ENCODE assay signal across 8 mouse cellular contexts in the genomic region with DNA sequence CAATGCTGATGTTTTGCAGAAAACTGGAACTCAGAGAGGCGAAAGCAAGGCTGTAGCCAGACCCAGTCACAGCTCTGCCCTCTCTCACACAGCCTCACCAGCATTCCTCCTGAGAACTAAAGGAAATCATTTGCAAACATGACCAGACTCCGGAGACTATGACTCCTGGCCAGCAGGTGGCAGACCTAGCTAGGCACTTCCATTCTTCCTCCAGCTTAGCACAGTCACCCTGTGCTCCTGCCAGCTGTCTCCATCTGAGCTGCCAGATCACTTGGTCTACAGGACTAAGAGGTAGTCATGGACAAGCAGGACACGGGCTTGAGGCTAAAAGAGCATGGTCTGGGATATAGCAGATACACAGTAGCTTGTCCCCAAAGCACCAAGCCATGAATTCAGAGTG. TPM values are rescaled to one million over a fixed set of nuclear protein-coding genes. Genes with fewer than 3 reads are reported as not detected.
DNase-seq lines count a peak whose midpoint lies in the region; ATAC-seq and TF ChIP-seq lines count a peak whose summit lies in the region.

No protein-coding gene starts in this region.

- peak; percentile 67 for DNase-seq in WW6 (ENCODE audit: low read depth, low spot score)
- peak; percentile 95 for DNase-seq in cerebellum, postnatal 10 days
- DNase-seq in frontal cortex, postnatal 36 days (ENCODE audit: low spot score in 2 of 2): peak; percentile 84 to 90
- DNase-seq in induced T-regulatory cell, adult 2 months (ENCODE audit: low read depth): peak; percentile 87
- DNase-seq in left cerebral cortex, adult 2 months (ENCODE audit: extremely low spot score in 1 of 2, low spot score in 2 of 2): peak; percentile 85 to 88
- DNase-seq in right cerebral cortex, postnatal 25 days: peak; percentile 82
- peak; percentile 71 to 85 for DNase-seq in urinary bladder, postnatal 36 days (ENCODE audit: low spot score in 2 of 2)

- intact Hi-C loops in left cerebral cortex, adult 2 months (cut with DNase I): loop anchor here (1.0 to 5.0 kb wide), 3 partner anchors 61 to 272 kb away; a partner anchor contains a TSS

- peak; percentile 59 for ATAC-seq in megakaryocyte-erythroid progenitor cell, adult 5-6 weeks (replicated peaks; ENCODE audit: low FRiP score, low TSS enrichment, poor library complexity, severe bottlenecking)

- H3K27ac ChIP-seq in left cerebral cortex, adult 2 months: peak overlapping the region; percentile 66

- no peak overlapping the region for H3K4me3 ChIP-seq in left cerebral cortex, adult 2 months

- peak; percentile 87 for TF ChIP-seq CTCF in left cerebral cortex, adult 2 months (IDR thresholded peaks at IDR 0.05)

RNA-seq across cellular contexts. Expression of a gene that starts 2.7 kb away (rescaled TPM):
- total RNA-seq in left cerebral cortex, adult 2 months (2021): 100 to 1,000 TPM; 154 to 158 TPM
- total RNA-seq in megakaryocyte-erythroid progenitor cell, adult 5-6 weeks (2014; fragmentation: Nextera tagmentation): 76.7 and 91.5 TPM in 2 replicates
- 16.9 and 20.4 TPM in 2 replicates for total RNA-seq in megakaryocyte-erythroid progenitor cell, adult 5-6 weeks (2017)

RNA-seq across cellular contexts. Expression of a gene that starts 2.7 kb away (rescaled TPM):
- total RNA-seq in left cerebral cortex, adult 2 months (2021): 10 to 100 TPM; 39.1 to 50.4 TPM
- 14.0 and 16.5 TPM in 2 replicates for total RNA-seq in megakaryocyte-erythroid progenitor cell, adult 5-6 weeks (2014; fragmentation: Nextera tagmentation)
- total RNA-seq in megakaryocyte-erythroid progenitor cell, adult 5-6 weeks (2017): 14.3 and 19.4 TPM in 2 replicates

RNA-seq across cellular contexts. Expression of a gene that starts 56.2 kb away (rescaled TPM):
- total RNA-seq in left cerebral cortex, adult 2 months (2021): 10 to 100 TPM; 41.1 to 41.8 TPM
- total RNA-seq in megakaryocyte-erythroid progenitor cell, adult 5-6 weeks (2014; fragmentation: Nextera tagmentation): 77.7 and 78.5 TPM in 2 replicates
- 47.5 and 78.3 TPM in 2 replicates for total RNA-seq in megakaryocyte-erythroid progenitor cell, adult 5-6 weeks (2017)
